Mouse (Mus musculus): ENCODE measurements around the gene Usp6nl.

GRCm38 (mm10) chr2:6309373-6309821, 13.1 kb upstream of the Usp6nl start:
- TF ChIP-seq POLR2A (IDR thresholded peaks at IDR 0.05; ENCODE audit: control insufficient read depth in 1 of 2, insufficient read depth in 1 of 2, low read depth in 1 of 2, low read length in 2 of 2, poor library complexity in 1 of 2) (no peak), ZKSCAN1 (IDR thresholded peaks at IDR 0.05; ENCODE audit: low read depth, low read length) (no peak)
